Mouse (Mus musculus) MEL (cell line): Measurements from ENCODE around the gene Tepp.
A peak's percentile ranks its signal among the peaks of the same experiment; 100 is the strongest.

Experiments used
- CTCF ChIP-seq, 3 experiments: IDR thresholded peaks in 2 of 3; conservative IDR thresholded peaks in 1 of 3; 2 replicates each; pipeline ENCODE4 v1.5.1; 2011 to 2012; ENCODE audit warnings: low read length in 3 of 3, low read depth in 2 of 3, mild to moderate bottlenecking in 2 of 3, improper control_type of control experiment in 1 of 3, inconsistent platforms in 1 of 3, mixed read lengths in 1 of 3, moderate library complexity in 1 of 3; ENCODE audit not compliant: control insufficient read depth in 1 of 3, insufficient read depth in 1 of 3, poor library complexity in 1 of 3, severe bottlenecking in 1 of 3
- HCFC1 ChIP-seq: IDR thresholded peaks from 2 replicates; pipeline ENCODE4 v1.6.1; 2012; ENCODE audit warnings: low read depth, mild to moderate bottlenecking, inconsistent platforms, low read length, improper control_type of control experiment, moderate library complexity
- MYC ChIP-seq: IDR thresholded peaks from 2 replicates; pipeline ENCODE4 v1.6.1; 2011; ENCODE audit warnings: low read depth, mild to moderate bottlenecking, low read length, improper control_type of control experiment, moderate library complexity
- TBP ChIP-seq: IDR thresholded peaks from 2 replicates; pipeline ENCODE4 v1.8.0; 2011; ENCODE audit warnings: low read depth, low read length, improper control_type of control experiment
- ZC3H11A ChIP-seq: IDR thresholded peaks from 2 replicates; pipeline ENCODE4 v1.6.1; 2012; ENCODE audit warnings: low read depth, mild to moderate bottlenecking, inconsistent platforms, low read length, improper control_type of control experiment

DNA sequence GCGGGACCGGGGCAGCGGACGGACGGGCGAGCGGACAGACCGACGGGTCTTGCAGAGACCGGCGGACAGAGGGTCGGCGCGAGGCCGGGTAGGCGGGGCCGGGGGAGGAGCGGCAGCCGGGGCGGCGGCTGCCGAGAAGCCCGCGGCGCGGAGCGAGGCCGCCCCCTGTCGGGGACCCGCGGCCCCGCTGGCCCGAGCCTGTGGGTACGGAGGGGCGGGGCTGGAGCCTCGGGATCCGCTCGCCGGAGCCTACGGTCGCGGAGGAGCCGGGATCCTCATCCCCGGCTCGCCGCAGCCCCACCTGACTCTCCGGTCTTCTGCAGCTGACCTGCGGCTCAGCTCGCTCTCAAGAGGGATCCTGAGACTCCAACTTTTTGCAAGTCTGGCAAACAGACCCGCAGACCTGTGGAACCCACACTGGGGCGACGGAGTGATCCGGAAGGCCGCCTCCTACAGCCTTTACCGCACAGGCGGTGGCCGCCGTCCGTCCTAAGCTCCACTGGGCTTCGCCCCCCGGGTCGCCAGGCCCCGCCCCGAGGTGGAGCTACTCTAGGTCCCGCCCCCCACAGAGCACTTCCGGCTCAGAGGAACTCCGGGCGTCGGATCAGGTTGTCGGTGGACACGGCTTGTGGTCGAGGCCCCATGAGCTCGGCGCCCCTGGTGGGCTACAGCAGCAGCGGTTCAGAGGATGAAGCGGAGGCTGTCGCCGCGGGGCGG, 21.5 kb downstream of the Tepp start, which contains the start of the genes Zfp319 and Usb1:
- TF ChIP-seq HCFC1, result peak; percentile 77
- peak; percentile 48 to 80 (median 69); a peak in 5 of 6 replicates for TF ChIP-seq CTCF (IDR thresholded peaks at IDR 0.05 in 2 of 3, conservative IDR thresholded peaks at IDR 0.05 in 1 of 3; ENCODE audit: control insufficient read depth in 1 of 3, insufficient read depth in 1 of 3, low read depth in 2 of 3, low read length in 3 of 3, poor library complexity in 1 of 3, severe bottlenecking in 1 of 3)
- TF ChIP-seq ZC3H11A, result no peak
- TF ChIP-seq MYC, result no peak
- TF ChIP-seq TBP, result no peak
